Mouse (Mus musculus) lung, postnatal 10 days (tissue): Measurements from ENCODE around the gene Trabd2b.

Experiments used
- DNase-seq: peaks from one replicate; pipeline ENCODE4 v3.0.0; 2021

The Trabd2b gene

GRCm38 (mm10) chr4:114611166-114611929, 204.8 kb downstream of the Trabd2b start:
- DNase-seq: peak; percentile 72

DNA sequence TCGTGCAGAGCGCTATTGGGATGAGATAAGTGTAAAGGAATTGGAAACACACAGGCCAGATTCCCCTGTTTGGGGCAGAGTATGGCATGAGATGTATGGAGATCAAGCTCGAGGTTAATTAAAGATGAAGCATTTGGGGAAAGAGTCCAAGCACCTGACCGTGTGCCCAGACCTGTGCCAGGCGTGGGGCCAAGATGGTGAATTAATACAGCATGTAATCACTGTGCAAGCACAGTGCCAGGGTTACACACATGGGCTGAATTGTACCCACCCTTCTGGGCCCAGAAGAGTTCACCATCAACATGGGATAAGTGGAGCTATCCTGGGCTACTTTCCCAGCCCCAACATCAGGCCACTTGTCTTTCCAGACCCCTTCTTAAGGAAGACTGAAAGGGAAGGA, 205.5 kb downstream of the Trabd2b start:
- DNase-seq: no peak

DNA sequence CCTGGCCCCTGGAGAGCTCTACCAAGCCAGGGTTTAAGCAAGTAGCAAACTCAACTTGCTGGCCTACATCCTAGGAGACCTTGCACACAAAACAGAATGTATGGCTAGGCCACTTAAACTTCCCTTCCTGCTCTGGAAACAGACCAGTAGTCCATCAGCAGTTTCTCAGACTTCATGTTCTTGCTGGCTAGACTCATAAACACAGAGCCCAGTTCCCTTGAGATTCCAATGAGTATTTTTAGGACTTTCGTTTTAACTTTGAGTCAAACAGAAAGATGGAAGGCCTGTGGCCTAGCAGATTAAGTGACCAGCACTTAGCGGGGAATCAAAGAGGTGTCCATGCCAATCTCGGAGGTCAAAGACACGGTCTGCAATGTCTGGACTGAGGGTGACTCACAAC, 206.3 kb downstream of the Trabd2b start:
- DNase-seq: no peak

DNA sequence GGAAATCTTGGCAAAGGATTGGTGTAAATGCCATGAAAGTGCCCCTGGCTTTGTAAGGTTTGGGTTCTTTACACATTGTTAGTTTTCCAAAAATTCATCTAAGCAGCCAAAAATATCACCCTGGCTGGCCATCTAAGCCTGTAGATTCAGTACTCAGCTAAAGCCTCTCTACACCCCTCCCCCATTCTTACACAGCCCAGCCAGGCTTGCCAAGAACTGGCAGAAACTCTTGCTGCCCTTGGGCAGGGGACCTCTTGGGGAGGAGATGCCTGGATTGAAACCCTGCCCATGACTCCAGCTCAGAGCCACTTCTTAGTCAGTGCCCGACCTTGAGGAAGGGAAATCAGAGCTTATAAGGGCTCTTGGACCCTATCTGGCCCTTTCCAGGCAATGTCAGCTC, 207.6 kb downstream of the Trabd2b start:
- DNase-seq: peak; percentile 61

DNA sequence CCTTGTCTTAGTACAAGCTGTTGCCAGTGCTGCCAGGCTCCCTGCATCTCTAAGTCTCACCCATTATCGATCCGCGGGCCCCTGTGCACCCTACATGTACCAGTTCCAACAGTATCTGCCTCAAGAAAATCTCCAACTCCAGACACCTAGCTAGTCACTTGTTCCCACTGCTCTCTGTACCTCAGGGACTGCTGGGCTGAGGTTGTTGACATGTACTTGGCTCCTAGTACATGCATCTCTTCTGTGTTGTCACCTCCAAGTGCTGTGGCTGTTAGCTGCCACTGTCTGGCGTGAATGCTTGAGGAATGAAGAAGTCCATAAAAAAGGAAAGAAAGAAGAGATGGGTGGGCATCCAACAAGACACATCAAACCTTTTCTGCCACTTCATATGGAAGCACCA, 209.2 kb downstream of the Trabd2b start:
- DNase-seq: no peak

DNA sequence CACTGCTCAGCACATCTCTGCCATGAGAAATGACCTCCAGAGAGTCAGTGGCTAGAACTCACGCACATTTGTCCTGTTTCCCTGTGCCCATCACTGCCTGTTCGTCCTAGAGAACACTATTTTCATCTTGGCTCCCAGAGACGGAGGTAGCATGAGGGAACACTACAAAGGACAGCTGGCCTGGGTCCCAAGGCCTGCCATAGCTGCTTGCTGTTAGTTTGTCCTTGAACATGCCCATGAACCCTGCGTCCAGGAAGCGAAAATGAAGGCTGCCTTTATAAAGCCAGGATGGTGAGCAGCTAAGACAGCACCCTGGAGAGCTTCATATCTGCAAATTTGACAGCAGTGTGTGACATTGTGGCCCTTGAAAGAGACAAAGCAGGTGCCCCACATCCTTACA, 216.4 kb downstream of the Trabd2b start:
- no peak for DNase-seq

DNA sequence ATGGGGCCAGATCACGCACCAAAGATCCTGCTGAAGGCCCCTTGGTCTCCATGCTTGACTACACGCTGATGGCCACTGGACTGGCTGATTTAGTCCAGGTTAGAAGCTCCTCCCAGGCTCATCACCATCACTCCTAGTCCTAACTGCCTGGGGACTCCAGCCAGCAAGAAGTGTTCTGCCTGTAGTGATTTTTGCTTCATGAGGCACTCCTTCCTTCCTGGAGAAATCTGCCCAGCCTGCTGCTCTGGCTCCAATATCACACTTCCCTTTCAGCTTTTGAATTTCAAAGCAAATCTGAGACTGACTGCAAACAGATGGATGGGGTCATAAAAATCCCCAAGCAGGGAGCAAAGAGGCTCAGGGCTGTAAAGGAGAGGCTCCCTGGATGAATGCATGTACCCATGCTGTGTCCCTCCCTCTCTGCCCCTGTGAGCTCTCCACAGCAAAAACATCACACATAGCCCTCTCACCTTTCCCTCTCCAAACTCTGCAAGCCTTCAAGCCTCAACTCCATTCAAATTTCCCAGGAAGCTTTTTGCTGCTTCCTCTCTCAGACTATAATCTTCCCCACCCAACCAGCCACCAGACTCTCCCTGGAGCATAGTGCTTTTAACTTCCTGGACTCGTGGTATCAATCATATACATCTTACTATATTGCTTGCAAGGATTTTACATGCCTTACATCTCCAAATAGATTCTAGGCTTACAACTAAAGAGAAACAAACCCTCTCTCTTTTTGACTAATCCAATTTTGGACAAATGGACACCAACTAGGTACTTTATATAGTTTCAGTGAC, 217.8 kb downstream of the Trabd2b start:
- DNase-seq: peak; percentile 68

GRCm38 (mm10) chr4:114625357-114625756, 218.8 kb downstream of the Trabd2b start:
- peak; percentile 64 for DNase-seq

GRCm38 (mm10) chr4:114625920-114626319, 219.4 kb downstream of the Trabd2b start:
- no peak for DNase-seq

DNA sequence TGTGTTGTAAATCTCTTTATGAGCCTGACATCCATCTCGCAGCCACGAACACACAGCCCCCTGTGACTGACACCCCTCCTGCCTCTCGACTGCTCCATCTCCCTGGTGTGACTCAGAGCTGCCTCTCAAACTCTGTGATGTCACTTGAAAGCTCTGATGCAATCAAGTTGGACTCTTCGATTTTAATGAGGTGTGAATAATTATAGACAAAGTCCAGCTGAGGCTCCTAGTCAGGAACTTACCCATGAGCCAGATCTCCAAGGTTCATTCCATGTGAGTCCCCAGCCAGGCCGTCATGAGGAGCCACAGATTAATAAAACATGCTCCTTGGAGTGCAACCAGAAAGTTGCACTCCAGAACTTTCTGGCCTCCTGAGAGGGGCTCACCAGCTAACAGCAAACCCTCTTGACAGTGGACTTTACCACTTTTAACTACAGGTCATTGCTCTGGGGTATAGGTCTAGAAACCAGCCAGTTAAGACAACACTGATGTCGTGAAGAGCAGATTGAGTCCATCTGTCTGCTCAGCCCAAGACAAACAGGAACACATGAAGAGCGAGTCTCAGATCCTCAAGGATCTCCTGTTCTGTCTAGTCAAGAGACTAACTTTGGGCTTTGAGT, 221.3 kb downstream of the Trabd2b start:
- peak; percentile 74 for DNase-seq

DNA sequence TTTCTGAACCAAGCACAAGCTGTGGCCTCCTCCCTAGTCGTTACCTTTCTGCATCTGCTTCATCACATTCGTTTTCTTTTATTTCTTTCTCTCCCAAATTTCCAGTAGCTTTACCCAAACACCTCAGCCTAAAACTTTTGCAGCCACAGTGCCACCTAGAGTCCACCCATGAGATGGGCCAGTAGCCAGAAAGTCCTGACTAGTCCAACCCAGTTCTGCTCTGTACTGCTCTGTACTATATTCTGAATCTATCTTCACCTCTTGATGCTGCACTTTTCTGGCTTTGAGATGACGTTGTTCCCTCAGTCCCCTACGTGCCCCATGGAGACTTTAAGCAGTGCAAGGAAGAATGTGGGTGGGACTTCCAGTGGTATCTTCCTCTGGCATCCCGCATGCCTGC, 229.4 kb downstream of the Trabd2b start:
- DNase-seq: peak; percentile 88

- DNase-seq: no peak
Observed at GRCm38 (mm10) chr4:114636324-114636723, 229.8 kb downstream of the Trabd2b start.

DNA sequence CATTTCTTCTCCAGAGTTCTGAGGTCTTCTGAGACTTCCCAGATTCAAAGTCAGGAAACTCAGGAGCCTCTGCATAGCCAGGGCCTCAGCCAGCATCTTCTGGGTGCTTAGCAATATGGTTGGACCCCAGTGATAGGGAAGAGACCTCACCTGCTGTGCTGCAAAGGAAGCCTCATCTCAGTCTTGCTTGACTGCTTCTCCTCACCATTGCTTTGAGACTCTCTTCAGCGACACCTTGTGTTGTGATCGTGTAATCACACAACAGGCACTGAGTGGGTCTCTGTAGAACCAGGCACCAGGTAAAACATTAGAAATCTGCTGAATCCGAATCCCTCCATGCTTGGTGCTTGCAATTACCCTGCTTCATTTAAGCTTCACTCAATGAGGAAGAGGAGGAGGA, 230.6 kb downstream of the Trabd2b start:
- peak; percentile 62 for DNase-seq

- no peak for DNase-seq
Observed at GRCm38 (mm10) chr4:114642469-114642868, 235.9 kb downstream of the Trabd2b start.

DNA sequence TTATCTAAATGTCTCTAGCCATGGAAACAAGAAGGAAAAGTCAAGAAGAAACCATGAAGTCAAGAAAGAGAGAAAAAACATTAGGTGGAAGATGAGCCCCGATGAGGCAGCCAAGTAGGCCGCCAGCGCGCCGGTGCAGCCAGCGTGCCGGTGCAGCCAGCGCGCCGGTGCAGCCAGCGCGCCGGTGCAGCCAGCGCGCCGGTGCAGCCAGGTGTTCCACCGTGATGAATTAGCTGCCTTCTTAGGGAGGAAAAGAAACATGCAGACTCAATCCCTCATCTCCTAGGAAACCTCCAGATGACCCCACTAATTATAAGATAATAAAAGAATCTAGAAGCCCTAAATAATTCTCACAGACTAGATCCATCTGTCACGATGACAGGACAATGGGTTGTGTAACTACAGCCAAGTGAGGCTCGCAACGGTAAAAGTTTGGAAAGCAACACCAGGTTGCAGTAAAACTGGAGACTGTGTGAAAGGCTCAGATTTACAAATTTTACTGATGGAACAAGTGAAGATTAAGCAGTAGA, 237.2 kb downstream of the Trabd2b start:
- no peak for DNase-seq

DNA sequence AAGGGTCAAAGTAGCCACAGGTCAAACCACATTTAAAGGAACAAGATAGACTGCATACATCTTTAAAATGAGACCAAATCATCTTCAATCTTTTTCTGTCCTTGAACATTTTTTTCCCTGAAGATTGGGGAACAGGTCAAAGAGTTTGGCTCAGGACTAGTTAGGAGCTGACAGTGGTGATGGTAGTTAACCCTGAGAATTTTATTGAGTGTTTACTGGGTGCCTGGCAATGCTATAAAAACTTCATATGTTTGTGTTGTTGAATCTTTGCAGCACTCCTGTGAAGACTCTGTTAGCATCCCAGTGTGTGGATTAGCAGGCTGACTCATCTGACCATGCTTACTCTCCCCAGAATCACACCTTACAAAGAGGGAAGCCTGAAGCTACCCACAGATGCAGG, 238.8 kb downstream of the Trabd2b start:
- no peak for DNase-seq

DNA sequence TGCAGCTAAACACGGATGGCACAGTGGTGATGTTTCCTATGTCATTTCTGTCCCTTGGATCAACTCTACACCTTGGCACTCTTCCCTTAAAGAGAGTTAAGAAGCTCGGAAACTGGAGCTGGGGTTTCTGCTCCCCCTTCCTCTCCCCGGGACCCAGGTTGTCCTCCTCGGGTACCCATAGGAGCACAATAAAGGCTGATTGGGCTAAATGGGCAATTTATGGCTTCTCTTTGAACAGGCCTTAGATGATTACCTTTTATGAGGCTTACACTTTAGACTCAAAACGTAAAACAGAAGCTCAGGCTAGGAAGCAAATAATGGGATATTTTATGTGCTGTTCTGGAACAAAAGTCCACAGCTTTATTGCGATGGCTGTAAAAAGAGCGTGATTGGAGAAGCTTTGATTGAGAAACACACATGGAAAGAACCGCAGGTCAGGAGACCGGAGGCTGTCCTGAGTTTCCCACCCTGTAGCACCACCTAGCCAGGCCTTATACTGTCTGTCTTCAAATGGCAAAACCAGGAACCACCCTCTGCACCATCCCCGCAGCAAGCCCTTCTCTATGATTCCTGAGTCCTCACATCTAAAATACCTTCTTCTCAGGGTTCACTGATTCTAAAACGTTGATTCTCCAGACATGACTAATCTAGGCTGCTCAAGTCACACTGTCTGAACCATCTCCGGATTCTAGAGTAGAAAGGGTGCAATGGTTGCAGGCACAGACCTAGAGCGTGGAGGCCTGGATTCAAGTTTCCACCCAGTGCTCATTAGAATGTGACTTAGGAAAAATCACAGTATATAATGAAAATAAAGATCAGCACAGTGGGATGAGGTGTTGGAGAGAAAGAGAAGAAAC, 240.5 kb downstream of the Trabd2b start:
- no peak for DNase-seq

GRCm38 (mm10) chr4:114647689-114648088, 241.2 kb downstream of the Trabd2b start:
- DNase-seq: peak; percentile 82

DNA sequence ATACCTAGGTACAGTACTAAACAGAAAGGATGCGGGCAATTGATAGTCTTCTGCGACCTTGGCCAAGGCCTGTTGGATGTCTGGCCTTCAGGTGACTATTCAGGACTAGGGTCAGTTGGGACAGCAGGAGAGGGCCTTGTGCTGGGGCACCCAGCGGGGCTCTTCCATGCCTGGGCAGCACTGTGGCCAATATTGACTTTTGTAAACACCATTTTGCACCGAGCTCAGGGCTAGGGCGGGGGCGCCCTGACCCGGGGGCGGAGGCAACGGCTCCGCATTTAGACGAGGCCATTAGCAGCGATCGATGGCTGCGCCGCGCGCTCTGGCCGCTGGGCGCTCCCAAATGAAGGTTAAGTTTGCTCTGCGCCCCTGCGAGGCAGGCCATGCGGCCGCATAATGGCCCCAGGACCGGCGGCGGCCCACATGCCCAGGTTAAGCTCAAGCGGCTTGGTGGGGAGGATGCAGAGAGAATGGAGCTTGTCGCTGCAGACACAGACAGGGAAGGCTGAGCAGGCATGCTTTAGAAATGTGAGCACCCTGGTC, 242.1 kb downstream of the Trabd2b start:
- DNase-seq: no peak

DNA sequence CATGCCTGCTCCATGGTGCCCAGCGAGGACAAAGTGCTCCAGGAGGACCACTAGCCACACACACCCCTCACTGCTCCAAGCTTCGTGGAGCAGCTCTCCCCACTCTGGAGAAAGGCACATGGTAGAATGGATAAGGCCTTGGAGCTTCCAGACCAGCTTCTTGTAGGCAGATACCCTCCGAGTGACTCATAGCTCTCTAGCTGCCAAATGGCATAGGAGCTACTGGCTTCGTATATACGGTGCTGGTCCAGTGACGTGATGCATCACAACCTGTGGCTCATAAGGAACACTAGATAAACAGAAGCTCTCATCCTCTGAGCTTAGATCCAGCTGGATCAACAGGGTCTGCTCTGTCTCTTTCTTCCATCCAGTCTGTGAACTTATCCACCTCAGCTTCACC, 244.0 kb downstream of the Trabd2b start:
- DNase-seq: no peak

DNA sequence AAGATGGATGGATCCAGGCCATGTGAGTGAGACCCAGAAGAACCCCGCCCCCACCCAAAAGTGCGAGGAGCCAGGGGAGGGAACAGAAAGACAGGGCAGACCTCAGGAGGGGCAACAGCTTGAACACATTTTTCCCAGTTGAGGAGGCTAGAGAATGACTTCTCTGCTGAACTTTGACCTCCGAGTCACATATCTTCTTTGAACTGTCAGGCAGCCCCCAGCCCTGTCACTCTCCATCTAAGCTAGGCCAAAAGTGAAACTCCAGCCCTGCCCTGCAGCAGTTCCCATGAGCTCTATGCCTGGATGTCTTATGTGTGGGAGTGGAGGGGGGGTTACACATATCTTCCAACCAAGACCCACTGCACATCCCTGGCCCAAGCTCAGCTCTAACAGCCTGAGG, 244.5 kb downstream of the Trabd2b start:
- DNase-seq: peak; percentile 34

GRCm38 (mm10) chr4:114651606-114652005, 245.1 kb downstream of the Trabd2b start:
- no peak for DNase-seq
